Mouse (Mus musculus): Measurements from ENCODE around the gene Arhgef5. TPM values are rescaled to one million over a fixed set of nuclear protein-coding genes. Genes with fewer than 3 reads are reported as not detected.
"Not testable (repeated sequence)": the region's sequence is repeated elsewhere in the genome, so short reads cannot be mapped to it uniquely, and the experiment has no call there.

The Arhgef5 gene
- 0.20 and 0.73 TPM in 2 replicates for polyA plus RNA-seq (2012; ENCODE audit: insufficient read depth, insufficient read length, missing spikeins)

DNA sequence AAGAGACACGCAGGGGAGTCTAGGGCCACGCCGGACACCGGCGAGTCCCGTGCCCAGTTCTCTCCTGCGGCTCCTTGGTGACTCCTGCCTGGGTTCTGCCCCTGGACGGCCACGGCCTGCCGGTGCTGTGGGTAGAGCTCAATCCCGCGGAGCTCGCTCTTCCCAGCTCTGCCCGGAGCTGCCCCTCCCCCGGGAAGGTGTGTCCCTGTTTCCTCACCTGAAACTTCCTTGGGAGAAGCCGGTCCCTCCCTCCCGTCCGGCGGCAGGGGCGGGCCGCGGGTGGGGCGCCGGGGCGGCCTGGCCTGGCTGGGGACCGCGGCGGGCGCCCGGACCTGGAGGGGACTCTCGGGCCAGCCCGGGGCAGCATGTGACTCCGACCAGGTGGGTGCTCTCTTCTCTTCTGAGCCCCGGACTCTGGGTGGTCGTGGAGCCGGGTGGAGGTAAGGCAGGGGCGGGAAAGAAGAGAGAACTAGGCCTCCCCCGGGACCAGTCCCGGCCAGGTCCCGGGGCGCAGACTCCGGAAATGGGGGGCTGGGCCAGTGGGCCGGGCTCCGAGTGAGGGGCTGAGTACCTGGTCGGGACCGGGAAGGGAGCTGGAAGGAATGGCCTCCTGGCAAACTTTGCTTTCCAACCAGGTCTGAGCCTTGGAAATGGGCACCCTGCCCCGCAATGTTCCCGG, at the start of gene Arhgef5:
Gene Arhgef5, plus strand, starts transcription at position 220 of the 679 bp plus-strand sequence.
- Histone ChIP-seq H3K27ac (ENCODE audit: insufficient read depth, low read depth, low read length) (no peak within 1 kb of the TSS), H3K4me1 (ENCODE audit: control insufficient read depth, insufficient read depth, low read length) (no peaks in the 10 kb centered on the region), H3K4me3 (ENCODE audit: insufficient read depth, low read length) (no peak within 1 kb of the TSS; the same call in 1 of the 2 replicates)
- TF ChIP-seq POLR2A (IDR thresholded peaks at IDR 0.05; ENCODE audit: borderline replicate concordance, low read depth, low read length), result no peak
- no peak for TF ChIP-seq CTCF (IDR thresholded peaks at IDR 0.05; ENCODE audit: low read depth, low read length)

DNA sequence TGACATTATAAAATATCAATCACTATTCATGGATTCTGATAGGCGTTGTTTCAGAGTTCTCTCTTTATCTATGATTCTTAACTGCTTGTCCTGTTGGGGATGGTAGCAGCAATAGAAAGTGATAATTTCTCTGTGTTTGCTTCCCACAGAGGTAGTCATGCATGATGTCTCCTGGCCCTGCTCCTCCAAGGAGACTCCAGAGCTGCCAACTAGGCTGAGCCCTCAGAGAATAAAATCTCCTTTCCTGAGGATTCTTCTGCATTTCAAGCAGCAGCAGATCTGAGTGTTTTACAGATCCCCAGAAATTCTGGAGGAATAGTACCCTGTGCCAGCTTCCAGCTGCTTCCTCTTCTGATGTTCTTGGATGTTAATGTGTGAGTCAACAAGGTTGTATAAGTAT, 34.1 kb upstream of the Arhgef5 start, which contains the start of gene Olfr47:
Gene Olfr47, plus strand, starts transcription at position 275 of the 400 bp plus-strand sequence.
- H3K4me3 ChIP-seq (ENCODE audit: insufficient read depth, low read length); H3K4me1 ChIP-seq (ENCODE audit: control insufficient read depth, insufficient read depth, low read length); H3K27ac ChIP-seq (ENCODE audit: insufficient read depth, low read depth, low read length): not testable (repeated sequence)

- Histone ChIP-seq H3K4me3 (ENCODE audit: insufficient read depth, low read length) (no peak overlapping the region), H3K4me1 (ENCODE audit: control insufficient read depth, insufficient read depth, low read length) (no peaks in the 10 kb centered on the region), H3K27ac (ENCODE audit: insufficient read depth, low read depth, low read length) (no peak overlapping the region)
- TF ChIP-seq POLR2A (IDR thresholded peaks at IDR 0.05; ENCODE audit: borderline replicate concordance, low read depth, low read length), result no peak
- no peak for TF ChIP-seq CTCF (IDR thresholded peaks at IDR 0.05; ENCODE audit: low read depth, low read length)
Observed at GRCm38 (mm10) chr6:43242061-43242460, 23.3 kb upstream of the Arhgef5 start.

- Histone ChIP-seq H3K4me3 (ENCODE audit: insufficient read depth, low read length) (no peak overlapping the region), H3K27ac (ENCODE audit: insufficient read depth, low read depth, low read length) (no peak overlapping the region), H3K4me1 (ENCODE audit: control insufficient read depth, insufficient read depth, low read length) (no peaks in the 10 kb centered on the region)
- no peak for TF ChIP-seq CTCF (IDR thresholded peaks at IDR 0.05; ENCODE audit: low read depth, low read length)
- TF ChIP-seq POLR2A (IDR thresholded peaks at IDR 0.05; ENCODE audit: borderline replicate concordance, low read depth, low read length), result no peak
Observed at GRCm38 (mm10) chr6:43247396-43247795, 18.0 kb upstream of the Arhgef5 start.

DNA sequence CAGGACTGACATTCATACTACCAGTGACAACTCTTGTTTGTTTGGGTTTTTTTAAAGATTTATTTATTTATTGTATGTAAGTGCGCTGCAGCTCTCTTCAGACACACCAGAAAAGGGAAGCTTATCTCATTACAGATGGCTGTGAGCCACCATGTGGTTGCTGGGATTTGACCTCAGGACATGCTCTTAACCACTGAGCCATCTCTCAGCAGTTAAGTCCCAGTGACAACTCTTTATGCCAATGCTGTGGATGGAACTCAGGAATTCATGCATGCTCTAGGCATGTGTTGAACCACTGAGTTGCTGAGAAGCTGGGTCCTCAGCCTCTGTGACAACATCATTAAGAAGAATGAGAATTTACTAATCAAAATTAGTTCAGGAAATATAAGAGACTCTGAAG, 12.4 kb upstream of the Arhgef5 start:
- Histone ChIP-seq H3K4me1 (ENCODE audit: control insufficient read depth, insufficient read depth, low read length) (no peaks in the 10 kb centered on the region), H3K27ac (ENCODE audit: insufficient read depth, low read depth, low read length) (no peak overlapping the region), H3K4me3 (ENCODE audit: insufficient read depth, low read length) (no peak overlapping the region)
- TF ChIP-seq CTCF (IDR thresholded peaks at IDR 0.05; ENCODE audit: low read depth, low read length), result no peak
- TF ChIP-seq POLR2A (IDR thresholded peaks at IDR 0.05; ENCODE audit: borderline replicate concordance, low read depth, low read length), result no peak

DNA sequence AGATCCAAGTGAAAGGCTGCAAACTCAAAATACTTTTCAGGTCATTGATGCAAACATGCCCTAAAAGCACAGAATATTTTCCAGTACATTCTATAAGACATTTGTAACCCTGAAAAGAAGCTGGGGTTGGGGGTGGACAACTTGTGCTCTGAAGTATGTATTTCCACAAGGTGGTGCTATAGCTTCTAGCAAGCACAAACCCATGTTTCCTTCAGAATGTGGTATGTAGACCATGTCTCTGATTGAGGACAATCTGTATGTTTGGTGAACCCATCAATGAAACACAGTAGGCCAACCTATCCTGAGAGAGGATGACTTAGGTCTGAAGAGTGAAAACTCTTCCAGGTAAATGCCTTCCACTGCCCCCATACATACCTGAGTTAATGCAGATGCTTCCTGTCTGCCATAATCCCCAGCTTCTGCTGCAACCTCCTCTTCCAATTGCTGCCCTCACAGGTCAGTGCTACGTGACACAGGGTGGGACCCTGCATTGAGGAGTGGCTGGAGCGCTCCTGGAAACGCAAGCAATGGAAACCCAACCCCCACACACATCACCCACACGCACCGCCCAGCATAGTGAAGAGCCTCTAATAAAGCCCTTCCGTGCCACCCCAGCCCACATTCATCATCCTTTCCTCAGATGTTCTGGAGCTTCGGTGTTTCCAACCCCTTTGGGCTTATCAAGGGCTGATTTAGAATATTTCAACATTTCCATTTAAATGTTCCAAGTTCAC, 11.0 kb upstream of the Arhgef5 start:
- TF ChIP-seq CTCF (IDR thresholded peaks at IDR 0.05; ENCODE audit: low read depth, low read length) (no peak), POLR2A (IDR thresholded peaks at IDR 0.05; ENCODE audit: borderline replicate concordance, low read depth, low read length) (no peak)
- Histone ChIP-seq H3K4me1 (ENCODE audit: control insufficient read depth, insufficient read depth, low read length) (no peaks in the 10 kb centered on the region), H3K4me3 (ENCODE audit: insufficient read depth, low read length) (no peak overlapping the region), H3K27ac (ENCODE audit: insufficient read depth, low read depth, low read length) (no peak overlapping the region)

DNA sequence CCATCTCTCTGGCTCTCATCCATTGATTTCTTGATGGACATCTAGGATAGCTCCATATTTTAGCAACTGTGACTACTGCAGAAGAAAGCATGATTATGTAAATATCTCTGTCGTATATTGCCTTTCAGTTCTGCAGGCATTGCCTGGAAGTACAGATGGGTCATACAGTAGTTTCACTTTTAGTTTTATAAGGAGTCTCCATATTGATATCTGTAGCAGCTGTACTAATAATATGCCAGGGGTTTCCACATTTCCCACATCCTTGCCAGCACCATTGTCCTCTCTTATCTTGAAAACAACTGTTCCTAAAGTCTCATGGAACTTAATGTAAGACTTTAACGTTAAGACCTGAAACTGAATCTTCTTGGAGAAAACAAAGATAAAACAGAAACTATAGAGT, 4.6 kb upstream of the Arhgef5 start:
- H3K4me1 ChIP-seq (ENCODE audit: control insufficient read depth, insufficient read depth, low read length), result no peaks in the 10 kb centered on the region
- no peak overlapping the region for H3K27ac ChIP-seq (ENCODE audit: insufficient read depth, low read depth, low read length)
- H3K4me3 ChIP-seq (ENCODE audit: insufficient read depth, low read length), result no peak overlapping the region
- no peak for TF ChIP-seq CTCF (IDR thresholded peaks at IDR 0.05; ENCODE audit: low read depth, low read length)
- no peak for TF ChIP-seq POLR2A (IDR thresholded peaks at IDR 0.05; ENCODE audit: borderline replicate concordance, low read depth, low read length)

- TF ChIP-seq POLR2A (IDR thresholded peaks at IDR 0.05; ENCODE audit: borderline replicate concordance, low read depth, low read length) (no peak), CTCF (IDR thresholded peaks at IDR 0.05; ENCODE audit: low read depth, low read length) (no peak)
- Histone ChIP-seq H3K4me3 (ENCODE audit: insufficient read depth, low read length) (no peak overlapping the region), H3K27ac (ENCODE audit: insufficient read depth, low read depth, low read length) (no peak overlapping the region)
Observed at GRCm38 (mm10) chr6:43266356-43266755, 974 bp downstream of the Arhgef5 start.

DNA sequence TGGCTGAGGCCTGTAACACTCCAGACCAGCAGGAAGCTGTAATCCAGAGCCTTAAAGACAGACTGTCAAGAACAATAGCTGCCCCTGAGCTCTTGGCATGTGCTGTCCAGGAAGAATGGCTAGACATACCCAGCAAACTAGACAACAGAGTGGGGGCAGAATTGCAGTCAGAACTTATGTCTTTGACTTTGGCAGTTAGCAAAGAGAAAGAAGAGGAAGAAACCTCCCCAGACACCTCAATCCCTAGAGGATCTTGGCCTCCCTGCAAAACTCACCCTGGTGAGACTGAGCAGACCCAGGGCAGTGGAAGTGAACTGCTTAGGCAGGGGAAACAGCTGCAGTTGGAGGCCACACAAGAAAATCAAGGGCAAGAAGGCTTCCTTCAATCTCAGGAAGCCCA, 7.2 kb downstream of the Arhgef5 start:
- no peak overlapping the region for H3K27ac ChIP-seq (ENCODE audit: insufficient read depth, low read depth, low read length)
- no peak overlapping the region for H3K4me3 ChIP-seq (ENCODE audit: insufficient read depth, low read length)
- TF ChIP-seq POLR2A (IDR thresholded peaks at IDR 0.05; ENCODE audit: borderline replicate concordance, low read depth, low read length) (no peak), CTCF (IDR thresholded peaks at IDR 0.05; ENCODE audit: low read depth, low read length) (no peak)
- no peaks in the 10 kb centered on the region for H3K4me1 ChIP-seq (ENCODE audit: control insufficient read depth, insufficient read depth, low read length)

More at GRCm38 (mm10) chr6:43266356-43266755, 974 bp downstream of the Arhgef5 start:
- H3K4me1 ChIP-seq (ENCODE audit: control insufficient read depth, insufficient read depth, low read length), result no peaks in the 10 kb centered on the region

DNA sequence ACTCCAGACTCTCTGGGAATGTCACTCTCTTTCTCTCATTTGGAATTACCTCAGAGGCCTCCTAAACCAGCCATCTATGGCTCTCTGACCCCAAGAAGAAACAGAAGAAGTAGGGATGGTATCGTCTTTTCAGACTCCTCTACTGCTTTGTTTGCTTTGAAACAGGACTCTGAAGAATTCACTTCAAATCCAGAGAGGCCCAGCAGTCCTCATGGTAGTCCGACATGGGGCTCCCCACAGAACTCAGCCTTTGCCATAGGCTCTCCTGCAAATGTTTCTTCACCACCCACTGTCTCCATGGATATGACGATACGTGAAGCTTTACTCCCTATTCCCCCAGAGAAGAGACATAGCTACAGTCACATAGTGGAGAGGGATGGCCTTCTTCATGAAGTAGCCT, 8.7 kb downstream of the Arhgef5 start:
- TF ChIP-seq POLR2A (IDR thresholded peaks at IDR 0.05; ENCODE audit: borderline replicate concordance, low read depth, low read length), result no peak
- no peak overlapping the region for H3K27ac ChIP-seq (ENCODE audit: insufficient read depth, low read depth, low read length)
- H3K4me1 ChIP-seq (ENCODE audit: control insufficient read depth, insufficient read depth, low read length), result no peaks in the 10 kb centered on the region
- H3K4me3 ChIP-seq (ENCODE audit: insufficient read depth, low read length), result no peak overlapping the region

All from bone marrow macrophage, adult 2 months (primary cell).